Mouse (Mus musculus): ENCODE results near the gene Cd79b. TPM values are rescaled to one million over a fixed set of nuclear protein-coding genes. Genes with fewer than 3 reads are reported as not detected.

Cd79b gene
- polyA plus RNA-seq (2012; rRNA removed): 0.50 and 1.2 TPM in 2 replicates

GRCm38 (mm10) chr11:106314333-106314812 is at the start of gene Cd79b:
Gene Cd79b (minus strand): TSS chr11:106314762.

DNA sequence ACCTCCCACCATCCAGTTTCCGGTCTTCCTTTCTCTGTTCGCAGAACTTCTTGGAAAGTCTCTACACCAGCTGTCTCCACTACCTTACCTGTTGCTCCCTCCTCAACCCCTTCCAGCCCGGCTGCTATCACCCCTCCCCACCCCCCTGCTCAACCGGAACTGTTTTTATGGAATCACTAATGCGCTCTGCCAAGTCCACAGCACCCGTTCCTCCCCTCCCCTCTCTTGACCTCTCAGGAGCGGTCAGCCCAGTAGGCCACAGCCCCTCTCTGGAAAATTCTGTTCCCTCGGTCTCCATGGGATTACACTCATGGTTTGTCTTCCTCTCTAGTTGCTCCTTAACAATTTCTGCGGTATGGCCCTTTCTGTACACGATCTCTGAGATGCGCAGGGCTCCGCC is 38.6 kb upstream of the Cd79b start, which contains the start of gene Scn4a:
TSS of gene Scn4a (minus strand) at position 101 of the 400 bp plus-strand sequence.

GRCm38 (mm10) chr11:106301765-106302164 is 12.8 kb downstream of the Cd79b start, which contains the start of gene Gh:
Gene Gh (minus strand): TSS chr11:106301865.

GRCm38 (mm10) chr11:106276454-106276853 is 38.1 kb downstream of the Cd79b start, which contains the start of gene Tcam1:
Gene Tcam1 (plus strand): TSS chr11:106276672.

GRCm38 (mm10) chr11:106272644-106273310 is 41.8 kb downstream of the Cd79b start, which contains the start of gene Smarcd2:
Gene Smarcd2 (minus strand): TSS chr11:106272972.

Other genes starting within 250 kb of the Cd79b start
- gene Taco1, start 248.7 kb downstream of the Cd79b start, polyA plus RNA-seq (2012; rRNA removed): 18.2 and 20.9 TPM in 2 replicates
- 27.8 and 36.5 TPM in 2 replicates for gene Map3k3, start 230.1 kb downstream of the Cd79b start, polyA plus RNA-seq (2012; rRNA removed)
- not detected in 2 replicates for gene Gm10840, start 153.9 kb downstream of the Cd79b start, polyA plus RNA-seq (2012; rRNA removed)
- gene Limd2, start 153.9 kb downstream of the Cd79b start, polyA plus RNA-seq (2012; rRNA removed): 76.6 and 184 TPM in 2 replicates
- gene Strada, start 112.6 kb downstream of the Cd79b start, polyA plus RNA-seq (2012; rRNA removed): 27.4 and 46.8 TPM in 2 replicates
- gene Ccdc47, start 98.4 kb downstream of the Cd79b start, polyA plus RNA-seq (2012; rRNA removed): 56.0 and 102 TPM in 2 replicates
- 73.2 and 103 TPM in 2 replicates for gene Ddx42, start 97.8 kb downstream of the Cd79b start, polyA plus RNA-seq (2012; rRNA removed)
- 59.5 and 97.0 TPM in 2 replicates for gene Ftsj3, start 58.7 kb downstream of the Cd79b start, polyA plus RNA-seq (2012; rRNA removed)
- 256 and 300 TPM in 2 replicates for gene Psmc5, start 58.6 kb downstream of the Cd79b start, polyA plus RNA-seq (2012; rRNA removed)
- gene Smarcd2, start 41.8 kb downstream of the Cd79b start, polyA plus RNA-seq (2012; rRNA removed): 39.8 and 72.6 TPM in 2 replicates
- 0.20 and 0.35 TPM in 2 replicates for gene Tcam1, start 38.1 kb downstream of the Cd79b start, polyA plus RNA-seq (2012; rRNA removed)
- gene Gh, start 12.9 kb downstream of the Cd79b start, polyA plus RNA-seq (2012; rRNA removed): not detected in 2 replicates
- 0.06 and 0.43 TPM in 2 replicates for gene Scn4a, start 38.5 kb upstream of the Cd79b start, polyA plus RNA-seq (2012; rRNA removed)
- gene Prr29, start 50.7 kb upstream of the Cd79b start, polyA plus RNA-seq (2012; rRNA removed): 0.05 and 0.07 TPM in 2 replicates
- gene Icam2, start 73.3 kb upstream of the Cd79b start, polyA plus RNA-seq (2012; rRNA removed): 7.4 and 14.0 TPM in 2 replicates
- 7.8 and 8.8 TPM in 2 replicates for gene Ern1, start 173.1 kb upstream of the Cd79b start, polyA plus RNA-seq (2012; rRNA removed)